Mouse (Mus musculus) heart, postnatal 0 days (tissue): Measurements from ENCODE around the gene 1700019N19Rik. TPM values are rescaled to one million over a fixed set of nuclear protein-coding genes. Genes with fewer than 3 reads are reported as not detected.
A peak's percentile ranks its signal among the peaks of the same experiment; 100 is the strongest.

Experiments used
- ATAC-seq: fragments of 200-750 bp; cut with Nextera tagmentation; 2 replicates; pipeline ENCODE4 v1.8.0; 2017; ENCODE audit warnings: low read depth, moderate number of reproducible peaks, moderate library complexity; ENCODE audit not compliant: insufficient read depth
- DNase-seq: peaks from one replicate; pipeline ENCODE4 v3.0.0-alpha.2; 2016; ENCODE audit warnings: low spot score
- H3K27ac ChIP-seq: fragments of 300-500 bp; sonication (generic); 2 replicates; pipeline ENCODE4 v1.5.1; 2014; ENCODE audit warnings: low read depth, mild to moderate bottlenecking
- H3K27me3 ChIP-seq: fragments of 300-500 bp; sonication (generic); 2 replicates; pipeline ENCODE4 v1.6.1; 2014; ENCODE audit warnings: low read length, mixed read lengths; ENCODE audit not compliant: control insufficient read depth, insufficient read depth
- H3K36me3 ChIP-seq: fragments of 300-500 bp; sonication (generic); replicated peaks from 2 replicates; pipeline ENCODE4 v1.6.1; 2014; ENCODE audit warnings: low read length, mixed read lengths; ENCODE audit not compliant: control insufficient read depth, insufficient read depth
- H3K4me1 ChIP-seq: fragments of 300-500 bp; sonication (generic); 2 replicates; pipeline ENCODE4 v1.6.1; 2014; ENCODE audit warnings: antibody characterized with exemption; ENCODE audit not compliant: control insufficient read depth, insufficient read depth
- H3K4me2 ChIP-seq: fragments of 300-500 bp; sonication (generic); 2 replicates; pipeline ENCODE4 v1.6.1; 2014; ENCODE audit warnings: low read depth, mild to moderate bottlenecking, low read length, moderate library complexity
- H3K4me3 ChIP-seq: fragments of 300-500 bp; sonication (generic); 2 replicates; pipeline ENCODE4 v1.5.1; 2014; ENCODE audit warnings: low read depth, low read length
- H3K9ac ChIP-seq: fragments of 300-500 bp; sonication (generic); replicated peaks from 2 replicates; pipeline ENCODE4 v1.6.1; 2014; ENCODE audit warnings: low read depth, low read length, mixed read lengths
- H3K9me3 ChIP-seq: fragments of 300-500 bp; sonication (generic); replicated peaks from 2 replicates; pipeline ENCODE4 v1.6.1; 2016; ENCODE audit warnings: low read length; ENCODE audit not compliant: control insufficient read depth
- CTCF ChIP-seq: IDR thresholded peaks from 2 replicates; pipeline ENCODE4 v1.5.1; 2016; ENCODE audit warnings: antibody characterized with exemption, control low read depth, low read depth
- EP300 ChIP-seq: IDR thresholded peaks from 2 replicates; pipeline ENCODE4 v1.6.1; 2016; ENCODE audit warnings: antibody characterized with exemption, low read depth
- WGBS: fragments of 180-500 bp; shearing (Covaris S2); extraction: QIAGEN DNeasy Blood & Tissue Kit; methylation state at CpG from one replicate; pipeline ENCODE4 v1.1.7; 2014; 5-methylcytosine and 5-hydroxymethylcytosine counted together
- polyA plus RNA-seq: library from polyadenylated mRNA; unstranded; fragments of >200 nt; fragmentation: Nextera tagmentation; extraction: Ambion mirVana; gene quantifications from 2 replicates; pipeline ENCODE4 v1.2.1, GENCODE M21; 2015
- total RNA-seq: library from RNA; depleted of rRNA; stranded (reverse); fragments of >200 nt; gene quantifications from 2 replicates; pipeline ENCODE4 v1.2.3, GENCODE M21; 2014; ENCODE audit warnings: low replicate concordance; rRNA removed

Gene 1700019N19Rik
- total RNA-seq (not detected in 2 replicates), polyA plus RNA-seq (not detected in 2 replicates)

GRCm38 (mm10) chr19:58794284-58794683 is at the start of gene 1700019N19Rik:
1700019N19Rik (minus strand) TSS chr19:58794461.
- DNase-seq (peak; percentile 6), ATAC-seq (peak; percentile 20; the same call in 1 of the 2 replicates)
- Histone ChIP-seq H3K4me3 (no peak within 1 kb of the TSS), H3K27ac (no peak within 1 kb of the TSS), H3K9ac (no peak within 1 kb of the TSS), H3K9me3 (no peaks in the 10 kb centered on the region), H3K4me1 (no peaks in the 10 kb centered on the region), H3K27me3 (no peaks in the 10 kb centered on the region), H3K4me2 (no peak within 1 kb of the TSS), H3K36me3 (peaks cover 24% of the 10 kb centered on the region)
- WGBS = 45% methylated on average over 10 of the region's 10 CpGs
- TF ChIP-seq CTCF (no peak), EP300 (no peak)

- no peak overlapping the region for H3K4me3 ChIP-seq
- H3K4me2 ChIP-seq = no peak overlapping the region
- H3K9ac ChIP-seq = no peak overlapping the region
- ATAC-seq (peak; percentile 64), DNase-seq (no peak)
- H3K4me1 ChIP-seq = peaks cover 17% of the 10 kb centered on the region
- H3K27me3 ChIP-seq = no peaks in the 10 kb centered on the region
- WGBS = 33% methylated on average over 3 of the region's 3 CpGs
- peak overlapping the region; percentile 85 for H3K27ac ChIP-seq
- H3K9me3 ChIP-seq = no peaks in the 10 kb centered on the region
- TF ChIP-seq EP300 = no peak
- TF ChIP-seq CTCF = no peak
- H3K36me3 ChIP-seq = no peaks in the 10 kb centered on the region
Observed at GRCm38 (mm10) chr19:58843606-58844005, 49.3 kb upstream of the 1700019N19Rik start.

DNA sequence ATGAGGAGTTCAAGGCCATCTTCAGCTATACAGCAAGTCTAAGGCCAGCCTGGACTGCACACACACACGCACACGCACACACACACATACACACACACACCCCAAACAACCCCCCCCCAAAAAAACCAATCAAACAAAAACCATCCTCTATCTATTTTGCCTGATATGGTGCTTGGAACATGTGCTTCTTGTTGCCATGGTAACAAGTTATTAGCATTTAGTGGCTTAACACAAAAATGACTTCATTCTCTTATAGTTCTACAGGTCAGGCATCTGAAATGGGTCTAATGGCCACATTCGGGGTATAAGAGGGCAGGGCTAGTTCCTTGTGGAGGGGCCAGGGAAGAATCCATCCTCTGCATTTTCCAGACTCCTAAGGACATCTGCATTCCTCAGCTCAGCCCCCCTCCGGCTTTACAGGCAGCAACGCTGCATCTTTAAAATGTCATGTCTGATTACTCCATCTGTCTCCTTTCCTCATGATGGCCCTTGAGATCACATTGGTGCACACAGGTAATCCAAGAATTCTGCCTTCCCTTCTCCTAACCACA is 46.5 kb upstream of the 1700019N19Rik start:
- no peaks in the 10 kb centered on the region for H3K36me3 ChIP-seq
- DNase-seq = no peak
- H3K4me3 ChIP-seq = no peak overlapping the region
- peaks cover 29% of the 10 kb centered on the region for H3K4me1 ChIP-seq
- TF ChIP-seq EP300 (no peak), CTCF (no peak)
- H3K9me3 ChIP-seq = no peaks in the 10 kb centered on the region
- H3K27me3 ChIP-seq = no peaks in the 10 kb centered on the region
- 78% methylated on average over 5 of the region's 5 CpGs for WGBS
- ATAC-seq = no peak
- no peak overlapping the region for H3K9ac ChIP-seq
- H3K4me2 ChIP-seq = no peak overlapping the region
- peak overlapping the region; percentile 82; the same call in 1 of the 2 replicates for H3K27ac ChIP-seq

DNA sequence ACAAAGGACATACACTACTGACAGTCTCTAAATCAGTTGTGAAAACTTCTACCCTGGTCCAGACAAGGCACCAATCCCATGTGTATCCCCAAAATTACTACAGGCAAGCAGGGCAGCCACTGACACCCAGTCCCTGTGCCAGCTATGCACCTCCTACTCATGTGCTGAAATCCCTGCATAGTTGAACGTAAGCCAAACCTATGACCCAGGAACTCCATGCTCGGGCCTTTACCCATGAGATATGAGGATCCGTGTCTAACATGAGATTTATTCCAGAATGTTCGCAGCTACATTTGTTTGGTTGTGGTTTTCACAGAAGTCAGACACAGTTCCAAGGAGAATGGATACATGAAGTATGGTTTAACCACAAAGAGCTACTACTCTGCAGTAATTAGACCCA is 45.5 kb upstream of the 1700019N19Rik start:
- ATAC-seq (peak; percentile 81), DNase-seq (peak; percentile 77)
- WGBS = 28% methylated on average over 4 of the region's 4 CpGs
- H3K27me3 ChIP-seq = no peaks in the 10 kb centered on the region
- no peak overlapping the region for H3K4me3 ChIP-seq
- no peak overlapping the region for H3K9ac ChIP-seq
- TF ChIP-seq EP300 = peak; percentile 57; the same call in 1 of the 2 replicates
- no peak for TF ChIP-seq CTCF
- no peak overlapping the region for H3K4me2 ChIP-seq
- peak overlapping the region; percentile 82 for H3K27ac ChIP-seq
- no peaks in the 10 kb centered on the region for H3K36me3 ChIP-seq
- no peaks in the 10 kb centered on the region for H3K9me3 ChIP-seq
- H3K4me1 ChIP-seq = peaks cover 29% of the 10 kb centered on the region

GRCm38 (mm10) chr19:58839345-58839744 is 45.1 kb upstream of the 1700019N19Rik start:
- WGBS = 59% methylated on average over 3 of the region's 3 CpGs
- DNase-seq (no peak), ATAC-seq (no peak)
- H3K27me3 ChIP-seq = no peaks in the 10 kb centered on the region
- peak overlapping the region; percentile 82 for H3K27ac ChIP-seq
- no peak overlapping the region for H3K4me2 ChIP-seq
- no peaks in the 10 kb centered on the region for H3K36me3 ChIP-seq
- no peaks in the 10 kb centered on the region for H3K9me3 ChIP-seq
- no peak for TF ChIP-seq EP300
- TF ChIP-seq CTCF = no peak
- H3K9ac ChIP-seq = no peak overlapping the region
- peaks cover 29% of the 10 kb centered on the region for H3K4me1 ChIP-seq
- no peak overlapping the region for H3K4me3 ChIP-seq

- TF ChIP-seq EP300 (no peak), CTCF (no peak)
- H3K36me3 ChIP-seq = no peaks in the 10 kb centered on the region
- no peaks in the 10 kb centered on the region for H3K27me3 ChIP-seq
- peaks cover 29% of the 10 kb centered on the region for H3K4me1 ChIP-seq
- H3K9ac ChIP-seq = no peak overlapping the region
- no peak overlapping the region for H3K4me3 ChIP-seq
- 42% methylated on average over 9 of the region's 9 CpGs for WGBS
- peak; percentile 11; the same call in 1 of the 2 replicates for ATAC-seq
- H3K9me3 ChIP-seq = no peaks in the 10 kb centered on the region
- peak overlapping the region; percentile 82 for H3K27ac ChIP-seq
- DNase-seq = no peak
- H3K4me2 ChIP-seq = no peak overlapping the region
Observed at GRCm38 (mm10) chr19:58838706-58839105, 44.4 kb upstream of the 1700019N19Rik start.
